ENCODE assay signal across 22 mouse cellular contexts in genomic region chr7:139541422-139541821, GRCm38 (mm10). TPM values are rescaled to one million over a fixed set of nuclear protein-coding genes. Genes with fewer than 3 reads are reported as not detected.
A peak's percentile ranks its signal among the peaks of the same experiment; 100 is the strongest.
DNase-seq lines count a peak whose midpoint lies in the region; ATAC-seq and TF ChIP-seq lines count a peak whose summit lies in the region.
"Had no signal": no experiment of that assay in that cellular context is flagged by ENCODE, and none has a peak within 500 bp of the region (broad histone marks: within the 10 kb centered on the region; RNA-seq: fewer than 3 reads in every experiment).

No protein-coding gene starts in this region.

- TF ChIP-seq POLR2A in lung, adult 2 months (IDR thresholded peaks at IDR 0.05; ENCODE audit: borderline replicate concordance, extremely low read depth, low read depth, low read length): no peak
- no peak for TF ChIP-seq POLR2A in cerebellum, adult 2 months (IDR thresholded peaks at IDR 0.05; ENCODE audit: borderline replicate concordance, insufficient read depth, low read length)

- no peak overlapping the region for H3K4me2 ChIP-seq in hindbrain, postnatal 0 days (ENCODE audit: low read depth, low read length)
- H3K4me2 ChIP-seq in hindbrain, embryonic 14.5 days (replicated peaks): no peak overlapping the region
- H3K4me2 ChIP-seq in lung, embryonic 14.5 days: no peak overlapping the region
- H3K4me2 ChIP-seq: embryonic facial prominence, embryonic 15.5 days; limb, embryonic 15.5 days had no signal

- no peak overlapping the region for H3K27ac ChIP-seq in hindbrain, postnatal 0 days
- no peak overlapping the region for H3K27ac ChIP-seq in hindbrain, embryonic 14.5 days
- H3K27ac ChIP-seq in lung, embryonic 14.5 days (ENCODE audit: low read depth): no peak overlapping the region
- no peak overlapping the region for H3K27ac ChIP-seq in cerebellum, adult 2 months (ENCODE audit: insufficient read depth, low read length)
- H3K27ac ChIP-seq: embryonic facial prominence, embryonic 15.5 days; limb, embryonic 15.5 days had no signal

- peak; percentile 31; the same call in 1 of the 2 replicates for TF ChIP-seq CTCF in hindbrain, postnatal 0 days (IDR thresholded peaks at IDR 0.05; ENCODE audit: low read depth)
- no peak for TF ChIP-seq CTCF in lung, embryonic 14.5 days (IDR thresholded peaks at IDR 0.05; ENCODE audit: low read depth)
- no peak for TF ChIP-seq CTCF in lung, adult 2 months (IDR thresholded peaks at IDR 0.05; ENCODE audit: insufficient read depth, low read length)
- no peak; the same call in 1 of the 2 replicates for TF ChIP-seq CTCF in cerebellum, adult 2 months (IDR thresholded peaks at IDR 0.05; ENCODE audit: borderline replicate concordance, insufficient read depth, low read depth, low read length)

- 0 out of 2 replicates have a peak, but pooled peaks cover 2% of the 10 kb centered on the region for H3K36me3 ChIP-seq in hindbrain, postnatal 0 days (ENCODE audit: insufficient read depth, low read length)
- H3K36me3 ChIP-seq in hindbrain, embryonic 14.5 days (replicated peaks; ENCODE audit: control insufficient read depth, insufficient read depth): no peaks in the 10 kb centered on the region
- peaks cover 22% of the 10 kb centered on the region for H3K36me3 ChIP-seq in lung, embryonic 14.5 days (ENCODE audit: insufficient read depth)

- no peak for ATAC-seq in hindbrain, postnatal 0 days
- no peak for ATAC-seq in hindbrain, embryonic 14.5 days (ENCODE audit: low FRiP score)
- ATAC-seq in lung, embryonic 14.5 days (ENCODE audit: insufficient read depth): no peak
- ATAC-seq: hindbrain, embryonic 16.5 days had no signal

- H3K4me1 ChIP-seq in hindbrain, postnatal 0 days (ENCODE audit: insufficient read depth, low read length): peaks cover 13% of the 10 kb centered on the region
- peaks cover 13% of the 10 kb centered on the region for H3K4me1 ChIP-seq in hindbrain, embryonic 14.5 days (replicated peaks; ENCODE audit: control insufficient read depth, insufficient read depth, low read length)
- H3K4me1 ChIP-seq in lung, embryonic 14.5 days (ENCODE audit: insufficient read depth): no peaks in the 10 kb centered on the region
- H3K4me1 ChIP-seq in lung, adult 2 months (ENCODE audit: control insufficient read depth, insufficient read depth, low read length): no peaks in the 10 kb centered on the region
- H3K4me1 ChIP-seq in cerebellum, adult 2 months (ENCODE audit: control insufficient read depth, insufficient read depth, low read length): peaks cover 21% of the 10 kb centered on the region

- H3K9ac ChIP-seq in hindbrain, postnatal 0 days (replicated peaks; ENCODE audit: low read length): no peak overlapping the region
- no peak overlapping the region for H3K9ac ChIP-seq in hindbrain, embryonic 14.5 days
- no peak overlapping the region for H3K9ac ChIP-seq in lung, embryonic 14.5 days
- H3K9ac ChIP-seq: embryonic facial prominence, embryonic 15.5 days; limb, embryonic 15.5 days had no signal

- no peak for DNase-seq in hindbrain, postnatal 0 days (ENCODE audit: low spot score)
- DNase-seq in hindbrain, embryonic 14.5 days (ENCODE audit: low spot score): no peak
- peak; percentile 4 for DNase-seq in lung, embryonic 14.5 days
- no peak for DNase-seq in lung, adult 2 months
- DNase-seq in cerebellum, adult 2 months: peak; percentile 70 to 78
- DNase-seq in cerebellum, postnatal 36 days: peak; percentile 62 to 66
- DNase-seq in gastrocnemius, postnatal 36 days: no peak
- DNase-seq in spleen, postnatal 36 days (ENCODE audit: low spot score in 2 of 2): no peak
- DNase-seq: adrenal gland, postnatal 25 days; heart, adult 11 months; heart, postnatal 36 days; kidney, adult 9 months; lung, postnatal 4 days; right cerebral cortex, adult 18-20 months; thymus, postnatal 14 days had no signal

- peaks cover 9% of the 10 kb centered on the region for H3K27me3 ChIP-seq in hindbrain, postnatal 0 days (ENCODE audit: insufficient read depth, low read length)
- peaks cover 85% of the 10 kb centered on the region for H3K27me3 ChIP-seq in hindbrain, embryonic 14.5 days (ENCODE audit: control insufficient read depth, insufficient read depth, low read length)
- H3K27me3 ChIP-seq in lung, embryonic 14.5 days (ENCODE audit: insufficient read depth, low read length): no peaks in the 10 kb centered on the region
- no peaks in the 10 kb centered on the region for H3K27me3 ChIP-seq in cerebellum, adult 2 months (ENCODE audit: control insufficient read depth, insufficient read depth, low read length)
- H3K27me3 ChIP-seq: CH12.LX; embryonic facial prominence, embryonic 15.5 days; limb, embryonic 15.5 days had no signal

- WGBS in hindbrain, postnatal 0 days: 69% methylated on average over 6 of the region's 6 CpGs
- WGBS in hindbrain, embryonic 14.5 days: 88% methylated on average over 6 of the region's 6 CpGs
- WGBS in lung, embryonic 14.5 days: 85% methylated on average over 6 of the region's 6 CpGs
- WGBS in lung, adult 2 months: 77% methylated on average over 6 of the region's 6 CpGs
- WGBS in cerebellum, adult 2 months: 9% methylated on average over 6 of the region's 6 CpGs

- H3K4me3 ChIP-seq in hindbrain, postnatal 0 days (ENCODE audit: low read length): no peak overlapping the region
- no peak overlapping the region for H3K4me3 ChIP-seq in hindbrain, embryonic 14.5 days (replicated peaks; ENCODE audit: low read length)
- no peak overlapping the region for H3K4me3 ChIP-seq in lung, embryonic 14.5 days (ENCODE audit: low read depth, low read length)
- no peak overlapping the region for H3K4me3 ChIP-seq in lung, adult 2 months (replicated peaks; ENCODE audit: extremely low read depth, low read depth, low read length)
- no peak overlapping the region for H3K4me3 ChIP-seq in cerebellum, adult 2 months (replicated peaks; ENCODE audit: insufficient read depth, low read depth, low read length)
- H3K4me3 ChIP-seq: embryonic facial prominence, embryonic 15.5 days; limb, embryonic 15.5 days had no signal

- no peaks in the 10 kb centered on the region for H3K9me3 ChIP-seq in hindbrain, postnatal 0 days (ENCODE audit: low read length)
- H3K9me3 ChIP-seq in hindbrain, embryonic 14.5 days (ENCODE audit: control insufficient read depth, low read length): no peaks in the 10 kb centered on the region
- H3K9me3 ChIP-seq in lung, embryonic 14.5 days (ENCODE audit: low read depth, low read length): no peaks in the 10 kb centered on the region
- H3K9me3 ChIP-seq: embryonic facial prominence, embryonic 15.5 days; limb, embryonic 15.5 days had no signal

- intact Hi-C loops in gastrocnemius, postnatal 36 days (cut with DNase I): no loop called here

RNA-seq across cellular contexts. Expression of gene Nkx6-2, which starts 41.2 kb away (rescaled TPM):
- total RNA-seq in hindbrain, postnatal 0 days (2014; rRNA removed): 18.8 and 23.2 TPM in 2 replicates
- 17.4 and 20.0 TPM in 2 replicates for polyA plus RNA-seq in hindbrain, postnatal 0 days (2015; fragmentation: Nextera tagmentation; extraction: Ambion mirVana)
- 13.7 and 15.1 TPM in 2 replicates for polyA plus RNA-seq in hindbrain, embryonic 14.5 days (2014; fragmentation: Nextera tagmentation; extraction: Ambion mirVana)
- not detected in 2 replicates for polyA plus RNA-seq in lung, embryonic 14.5 days (2014; fragmentation: Nextera tagmentation; extraction: Ambion mirVana)
- polyA plus RNA-seq in lung, adult 2 months (2012; rRNA removed): 0.53 and 1.1 TPM in 2 replicates
- polyA plus RNA-seq in cerebellum, adult 2 months (2012; rRNA removed): 31.7 and 35.9 TPM in 2 replicates
- not detected for total RNA-seq in gastrocnemius, postnatal 36 days (2021)
- total RNA-seq: adrenal gland, postnatal 25 days; CH12.LX; gastrocnemius, adult 8-10 months; heart, postnatal 36 days had no signal
- polyA plus RNA-seq: embryonic facial prominence, embryonic 15.5 days; large intestine, adult 2 months; liver, embryonic 16.5 days had no signal

Comparison
In these comparisons a context has a peak if more than half of its experiments do, and no peak if none do; other contexts are left out.
1. DNase-seq: peak in lung, embryonic 14.5 days (single experiment), cerebellum, adult 2 months (2 of 2) and cerebellum, postnatal 36 days (2 of 2); none in hindbrain, postnatal 0 days (single experiment), hindbrain, embryonic 14.5 days (single experiment), lung, adult 2 months (single experiment), gastrocnemius, postnatal 36 days (0 of 2) and spleen, postnatal 36 days (0 of 2).